Mouse (Mus musculus) limb, embryonic 14.5 days (tissue): ENCODE results near the gene Amigo3. TPM values are rescaled to one million over a fixed set of nuclear protein-coding genes. Genes with fewer than 3 reads are reported as not detected.

Experiments used
- ATAC-seq: fragments of 200-750 bp; cut with Nextera tagmentation; 2 replicates; pipeline ENCODE4 v1.8.0; 2017; ENCODE audit warnings: low read depth, moderate number of reproducible peaks, moderate TSS enrichment; ENCODE audit not compliant: low FRiP score
- DNase-seq: peaks from one replicate; pipeline ENCODE4 v3.0.0-alpha.2; 2015; ENCODE audit warnings: low spot score
- H3K27ac ChIP-seq: fragments of 300-500 bp; sonication (generic); replicated peaks from 2 replicates; pipeline ENCODE4 v1.5.1; 2014; ENCODE audit warnings: low read depth, mild to moderate bottlenecking, low read length, moderate library complexity, mixed read lengths
- H3K27me3 ChIP-seq: fragments of 300-500 bp; sonication (generic); 2 replicates; pipeline ENCODE4 v1.6.1; 2014; ENCODE audit warnings: low read length, mixed read lengths; ENCODE audit not compliant: control insufficient read depth, insufficient read depth
- H3K36me3 ChIP-seq: fragments of 300-500 bp; sonication (generic); 2 replicates; pipeline ENCODE4 v1.6.1; 2014; ENCODE audit warnings: mild to moderate bottlenecking, low read length, moderate library complexity, mixed read lengths; ENCODE audit not compliant: control insufficient read depth, insufficient read depth
- H3K4me1 ChIP-seq: fragments of 300-500 bp; sonication (generic); 2 replicates; pipeline ENCODE4 v1.6.1; 2014; ENCODE audit warnings: antibody characterized with exemption, low read length, mixed read lengths; ENCODE audit not compliant: control insufficient read depth, insufficient read depth
- H3K4me2 ChIP-seq: fragments of 300-500 bp; sonication (generic); replicated peaks from 2 replicates; pipeline ENCODE4 v1.6.1; 2014; ENCODE audit warnings: low read depth, mild to moderate bottlenecking, low read length, moderate library complexity; ENCODE audit not compliant: severe bottlenecking
- H3K4me3 ChIP-seq: fragments of 300-500 bp; sonication (generic); replicated peaks from 2 replicates; pipeline ENCODE4 v1.5.1; 2014; ENCODE audit warnings: low read length
- H3K9ac ChIP-seq: fragments of 300-500 bp; sonication (generic); 2 replicates; pipeline ENCODE4 v1.6.1; 2014; ENCODE audit warnings: mild to moderate bottlenecking, low read depth, low read length, moderate library complexity; ENCODE audit not compliant: severe bottlenecking
- H3K9me3 ChIP-seq: fragments of 300-500 bp; sonication (generic); 2 replicates; pipeline ENCODE4 v1.6.1; 2016; ENCODE audit warnings: low read length; ENCODE audit not compliant: control insufficient read depth
- POLR2A ChIP-seq: fragments of 200-500 bp; IDR thresholded peaks from 2 replicates; pipeline ENCODE4 v1.8.0; 2012; ENCODE audit warnings: inconsistent platforms, mild to moderate bottlenecking, moderate library complexity, borderline replicate concordance; ENCODE audit not compliant: insufficient read depth, insufficient read length; ENCODE audit errors: extremely low read depth
- WGBS: fragments of 180-500 bp; shearing (Covaris S2); extraction: QIAGEN DNeasy Blood & Tissue Kit; methylation state at CpG from one replicate; pipeline ENCODE4 v1.1.7; 2014; 5-methylcytosine and 5-hydroxymethylcytosine counted together
- polyA plus RNA-seq, 2 experiments: library from polyadenylated mRNA; depleted of rRNA in 1 of 2; stranded (reverse) in 1 of 2; unstranded in 1 of 2; fragments of >200 nt; fragmentation: Nextera tagmentation in 1 of 2; extraction: Ambion mirVana in 1 of 2; gene quantifications; 2 replicates each; pipeline versions ENCODE4 v1.2.1 to v1.2.3; 2012 to 2014

The Amigo3 gene
- polyA plus RNA-seq, 2 experiments, result 4.7 to 5.0 TPM

- TF ChIP-seq POLR2A, result 0 out of 2 replicates have a peak, but pooled peaks have one; percentile 32
- Histone ChIP-seq H3K4me1 (peaks cover 10% of the 10 kb centered on the region; the same call in 1 of the 2 replicates), H3K4me3 (peak within 1 kb of the TSS; percentile 83), H3K4me2 (peak within 1 kb of the TSS; percentile 75), H3K27me3 (no peaks in the 10 kb centered on the region), H3K36me3 (peaks cover 62% of the 10 kb centered on the region), H3K27ac (peak within 1 kb of the TSS; percentile 84), H3K9ac (peak within 1 kb of the TSS; percentile 87), H3K9me3 (no peaks in the 10 kb centered on the region)
- ATAC-seq, result peak; percentile 95
- WGBS, result under 1% methylated on average over 34 of the region's 39 CpGs
- DNase-seq, result peak; percentile 97
These were observed 3.9 kb upstream of the Amigo3 start, which contains the start of gene Gmppb for GRCm38 (mm10) chr9:108049016-108049455. Gene Gmppb, plus strand, starts transcription at chr9:108049242.

- no peaks in the 10 kb centered on the region for H3K27me3 ChIP-seq
- peak overlapping the region; percentile 84 for H3K27ac ChIP-seq
- DNase-seq (no peak), ATAC-seq (no peak)
- H3K9ac ChIP-seq, result peak overlapping the region; percentile 87
- no peaks in the 10 kb centered on the region for H3K9me3 ChIP-seq
- H3K4me3 ChIP-seq, result peak overlapping the region; percentile 83
- H3K36me3 ChIP-seq, result peaks cover 65% of the 10 kb centered on the region
- TF ChIP-seq POLR2A, result no peak
- WGBS, result 39% methylated on average over 15 of the region's 15 CpGs
- H3K4me2 ChIP-seq, result peak overlapping the region; percentile 75
- H3K4me1 ChIP-seq, result peaks cover 10% of the 10 kb centered on the region; the same call in 1 of the 2 replicates
These were observed 3.3 kb upstream of the Amigo3 start for GRCm38 (mm10) chr9:108049561-108050251.

GRCm38 (mm10) chr9:108051184-108051930 lies 1.6 kb upstream of the Amigo3 start:
- Histone ChIP-seq H3K27ac (no peak overlapping the region), H3K27me3 (no peaks in the 10 kb centered on the region), H3K4me3 (no peak overlapping the region), H3K9ac (no peak overlapping the region), H3K36me3 (peaks cover 61% of the 10 kb centered on the region), H3K4me1 (peaks cover 10% of the 10 kb centered on the region; the same call in 1 of the 2 replicates), H3K9me3 (no peaks in the 10 kb centered on the region), H3K4me2 (no peak overlapping the region)
- ATAC-seq, result no peak
- TF ChIP-seq POLR2A, result no peak
- no peak for DNase-seq
- 94% methylated on average over 15 of the region's 15 CpGs for WGBS

- peaks cover 10% of the 10 kb centered on the region; the same call in 1 of the 2 replicates for H3K4me1 ChIP-seq
- no peak overlapping the region for H3K4me3 ChIP-seq
- no peak for TF ChIP-seq POLR2A
- H3K9me3 ChIP-seq, result no peaks in the 10 kb centered on the region
- no peak overlapping the region for H3K9ac ChIP-seq
- H3K27ac ChIP-seq, result no peak overlapping the region
- no peak for DNase-seq
- H3K36me3 ChIP-seq, result peaks cover 59% of the 10 kb centered on the region
- H3K27me3 ChIP-seq, result no peaks in the 10 kb centered on the region
- no peak for ATAC-seq
- no peak overlapping the region for H3K4me2 ChIP-seq
- 83% methylated on average over 4 of the region's 4 CpGs for WGBS
These were observed 1.1 kb upstream of the Amigo3 start for GRCm38 (mm10) chr9:108051931-108052220.

- no peaks in the 10 kb centered on the region for H3K27me3 ChIP-seq
- DNase-seq, result no peak
- H3K36me3 ChIP-seq, result peaks cover 57% of the 10 kb centered on the region
- H3K4me3 ChIP-seq, result no peak overlapping the region
- ATAC-seq, result no peak
- no peak for TF ChIP-seq POLR2A
- no peak overlapping the region for H3K9ac ChIP-seq
- no peak overlapping the region for H3K4me2 ChIP-seq
- no peak overlapping the region for H3K27ac ChIP-seq
- peaks cover 10% of the 10 kb centered on the region; the same call in 1 of the 2 replicates for H3K4me1 ChIP-seq
- H3K9me3 ChIP-seq, result no peaks in the 10 kb centered on the region
- 73% methylated on average over 7 of the region's 7 CpGs for WGBS
These were observed 548 bp upstream of the Amigo3 start for GRCm38 (mm10) chr9:108052411-108052810.
